Mouse (Mus musculus): ENCODE measurements around the gene Btbd18. TPM values are rescaled to one million over a fixed set of nuclear protein-coding genes. Genes with fewer than 3 reads are reported as not detected.

The Btbd18 gene
- polyA plus RNA-seq (2015; fragmentation: Nextera tagmentation; extraction: Ambion mirVana): 0.17 and 0.27 TPM in 2 replicates

GRCm38 (mm10) chr2:84658806-84659205 lies at the start of gene Btbd18:
TSS of gene Btbd18 (plus strand) at chr2:84659079.

DNA sequence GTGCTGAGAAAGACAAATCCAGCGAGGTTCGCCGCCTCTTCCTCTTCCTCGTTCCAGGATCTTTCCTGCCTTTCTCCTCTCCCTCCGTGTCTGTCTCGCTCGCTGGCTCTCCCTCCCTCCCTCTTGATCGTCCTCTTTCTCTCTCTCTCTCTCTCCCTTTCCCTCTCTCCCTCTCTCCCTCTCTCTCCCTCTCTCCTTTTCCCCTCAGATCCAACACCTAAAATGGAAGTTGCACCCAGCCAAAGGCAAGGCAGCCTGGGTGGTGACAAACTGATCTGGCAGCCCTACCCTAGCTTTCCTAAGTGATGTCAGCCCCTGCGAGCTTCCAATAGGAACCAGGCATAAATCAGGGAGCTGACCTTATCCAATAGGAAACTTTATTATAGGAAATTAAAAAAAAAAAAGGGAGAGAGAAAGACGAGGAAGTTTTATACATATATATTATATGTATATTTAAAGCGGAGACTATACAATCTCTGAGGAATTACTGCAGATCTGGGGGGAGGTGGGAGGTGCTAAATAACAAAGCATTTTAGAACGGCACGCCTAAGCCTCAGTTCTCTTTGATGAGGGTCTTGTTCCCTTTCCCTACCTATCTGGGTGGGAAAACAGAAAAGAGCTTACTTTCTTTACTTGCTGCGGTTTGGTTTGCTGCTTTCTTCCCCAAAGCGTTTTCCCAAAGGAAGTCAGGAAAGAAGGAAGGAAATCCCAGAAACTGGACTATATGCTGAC lies 8.2 kb upstream of the Btbd18 start, which contains the start of gene Ctnnd1:
Gene Ctnnd1 (minus strand): TSS at position 302 of the 732 bp plus-strand sequence.

DNA sequence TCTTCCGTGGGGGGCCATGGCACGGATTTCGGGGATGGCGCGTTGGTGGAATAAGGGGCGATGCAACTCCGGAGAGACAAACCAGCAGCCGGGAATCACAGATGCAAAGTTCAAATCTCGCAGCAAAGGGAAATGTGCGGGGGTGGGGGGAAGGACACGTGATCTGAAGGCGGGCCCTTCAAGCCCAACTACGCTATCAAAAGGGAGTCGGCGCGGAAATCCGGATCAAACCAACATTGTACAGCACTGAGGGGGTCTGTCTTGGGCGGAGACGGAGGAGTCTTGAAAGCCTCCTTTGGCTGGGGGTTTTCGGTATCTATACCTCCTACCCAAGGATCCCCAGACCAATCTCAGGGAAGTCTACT lies 11.7 kb downstream of the Btbd18 start, which contains the start of gene Selenoh:
Gene Selenoh (minus strand): TSS at position 202 of the 365 bp plus-strand sequence.

DNA sequence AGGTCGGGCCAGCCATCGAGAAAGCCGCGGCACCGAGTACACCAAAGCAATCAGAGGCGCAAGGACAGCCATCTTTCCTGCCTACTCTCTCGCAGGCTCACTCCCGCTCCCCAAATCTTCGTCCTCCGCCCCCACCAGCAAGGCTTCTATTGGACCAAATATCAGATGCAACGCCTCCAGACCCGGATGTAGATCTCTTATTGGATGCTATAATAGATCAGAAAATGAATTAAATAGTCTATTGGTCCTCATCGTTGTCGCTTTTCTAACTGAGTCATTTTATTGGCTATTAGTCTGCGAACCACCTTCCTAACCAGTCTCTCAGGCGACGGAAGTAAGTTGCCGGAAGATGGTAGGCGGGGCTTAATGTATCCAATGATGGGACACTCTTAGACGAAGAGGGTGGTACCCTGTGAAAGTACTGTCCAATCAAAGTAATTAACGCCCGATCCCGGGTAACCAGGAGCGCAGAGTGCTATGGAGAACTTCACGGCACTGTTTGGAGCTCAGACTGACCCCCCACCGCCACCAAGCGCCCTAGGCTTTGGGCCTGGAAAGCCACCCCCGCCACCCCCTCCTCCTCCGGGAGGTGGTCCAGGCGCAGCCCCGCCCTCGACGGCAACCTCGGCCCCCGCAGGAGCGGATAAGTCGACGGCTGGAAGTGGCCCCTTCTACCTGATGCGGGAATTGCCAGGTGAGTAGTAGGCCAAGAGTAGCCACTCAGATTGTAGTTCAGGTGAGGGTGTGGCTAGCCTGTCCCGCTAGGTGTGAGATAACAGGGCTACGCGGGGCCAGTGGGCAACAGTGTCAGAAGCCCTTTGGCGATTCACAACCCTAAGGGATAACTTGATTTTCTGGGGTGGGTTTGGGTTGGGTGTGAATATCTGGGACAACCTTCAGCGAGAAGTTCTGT lies 19.3 kb downstream of the Btbd18 start, which contains the start of the genes Gm28635 and Med19:
Gene Gm28635 (minus strand): TSS at position 74 of the 913 bp plus-strand sequence.
Gene Med19 (plus strand): TSS at position 435 of the 913 bp plus-strand sequence.

GRCm38 (mm10) chr2:84679016-84679415 lies 20.1 kb downstream of the Btbd18 start, which contains the start of gene Tmx2:
TSS of gene Tmx2 (minus strand) at chr2:84679140.

GRCm38 (mm10) chr2:84714811-84715561 lies 56.1 kb downstream of the Btbd18 start, which contains the start of gene Zdhhc5:
TSS of gene Zdhhc5 (minus strand) at chr2:84715180.

Other genes with a start within 250 kb of the Btbd18 start
- gene Calcrl, start 233.7 kb upstream of the Btbd18 start, polyA plus RNA-seq (2015; fragmentation: Nextera tagmentation; extraction: Ambion mirVana): 24.7 and 25.5 TPM in 2 replicates
- 13.4 and 19.7 TPM in 2 replicates for gene Tfpi, start 182.3 kb upstream of the Btbd18 start, polyA plus RNA-seq (2015; fragmentation: Nextera tagmentation; extraction: Ambion mirVana)
- 12.9 and 13.6 TPM in 2 replicates for gene Ctnnd1, start 8.3 kb upstream of the Btbd18 start, polyA plus RNA-seq (2015; fragmentation: Nextera tagmentation; extraction: Ambion mirVana)
- gene Selenoh, start 11.7 kb downstream of the Btbd18 start, polyA plus RNA-seq (2015; fragmentation: Nextera tagmentation; extraction: Ambion mirVana): 194 and 200 TPM in 2 replicates
- gene Gm28635, start 19.0 kb downstream of the Btbd18 start, polyA plus RNA-seq (2015; fragmentation: Nextera tagmentation; extraction: Ambion mirVana): not detected in 2 replicates
- gene Med19, start 19.3 kb downstream of the Btbd18 start, polyA plus RNA-seq (2015; fragmentation: Nextera tagmentation; extraction: Ambion mirVana): 50.0 and 50.1 TPM in 2 replicates
- gene Tmx2, start 20.1 kb downstream of the Btbd18 start, polyA plus RNA-seq (2015; fragmentation: Nextera tagmentation; extraction: Ambion mirVana): 316 and 326 TPM in 2 replicates
- 14.1 and 16.3 TPM in 2 replicates for gene Zdhhc5, start 56.1 kb downstream of the Btbd18 start, polyA plus RNA-seq (2015; fragmentation: Nextera tagmentation; extraction: Ambion mirVana)
- gene Clp1, start 68.3 kb downstream of the Btbd18 start, polyA plus RNA-seq (2015; fragmentation: Nextera tagmentation; extraction: Ambion mirVana): 13.3 and 14.9 TPM in 2 replicates
- gene Ypel4, start 75.0 kb downstream of the Btbd18 start, polyA plus RNA-seq (2015; fragmentation: Nextera tagmentation; extraction: Ambion mirVana): 10.1 and 12.0 TPM in 2 replicates
- 5.2 and 5.3 TPM in 2 replicates for gene Gm19426, start 84.6 kb downstream of the Btbd18 start, polyA plus RNA-seq (2015; fragmentation: Nextera tagmentation; extraction: Ambion mirVana)
- 41.5 and 57.2 TPM in 2 replicates for gene Serping1, start 116.4 kb downstream of the Btbd18 start, polyA plus RNA-seq (2015; fragmentation: Nextera tagmentation; extraction: Ambion mirVana)
- gene Ube2l6, start 139.7 kb downstream of the Btbd18 start, polyA plus RNA-seq (2015; fragmentation: Nextera tagmentation; extraction: Ambion mirVana): 17.3 and 18.4 TPM in 2 replicates
- gene Smtnl1, start 163.6 kb downstream of the Btbd18 start, polyA plus RNA-seq (2015; fragmentation: Nextera tagmentation; extraction: Ambion mirVana): 0.14 TPM in 1 of 2 replicates, not detected in the other
- 98.0 and 101 TPM in 2 replicates for gene Timm10, start 167.9 kb downstream of the Btbd18 start, polyA plus RNA-seq (2015; fragmentation: Nextera tagmentation; extraction: Ambion mirVana)
- 0.75 and 1.2 TPM in 2 replicates for gene Slc43a1, start 179.8 kb downstream of the Btbd18 start, polyA plus RNA-seq (2015; fragmentation: Nextera tagmentation; extraction: Ambion mirVana)
- 2.7 and 3.7 TPM in 2 replicates for gene Rtn4rl2, start 227.6 kb downstream of the Btbd18 start, polyA plus RNA-seq (2015; fragmentation: Nextera tagmentation; extraction: Ambion mirVana)